Mouse (Mus musculus) brain, embryonic 14.5 days (tissue): Measurements from ENCODE around the gene Bmper. TPM values are rescaled to one million over a fixed set of nuclear protein-coding genes. Genes with fewer than 3 reads are reported as not detected.
A peak's percentile ranks its signal among the peaks of the same experiment; 100 is the strongest.

Experiments
- DNase-seq: peaks from one replicate; pipeline ENCODE4 v3.0.0-alpha.2; 2011; ENCODE audit warnings: low read depth
- CTCF ChIP-seq: fragments of 200-500 bp; IDR thresholded peaks from 2 replicates; pipeline ENCODE4 v1.5.1; 2012; ENCODE audit warnings: inconsistent platforms, mild to moderate bottlenecking, moderate library complexity, borderline replicate concordance; ENCODE audit not compliant: insufficient read depth, insufficient read length; ENCODE audit errors: extremely low read depth
- POLR2A ChIP-seq: fragments of 200-500 bp; IDR thresholded peaks from 2 replicates; pipeline ENCODE4 v1.6.1; 2012; ENCODE audit warnings: mild to moderate bottlenecking, inconsistent platforms, borderline replicate concordance; ENCODE audit not compliant: poor library complexity, insufficient read depth, insufficient read length, severe bottlenecking; ENCODE audit errors: extremely low read depth
- polyA plus RNA-seq: library from polyadenylated mRNA; depleted of rRNA; stranded (reverse); fragments of >200 nt; gene quantifications from 2 replicates; pipeline ENCODE4 v1.2.3, GENCODE M21; 2012

The Bmper gene
- polyA plus RNA-seq, 1 experiment: 5.4 TPM

- TF ChIP-seq POLR2A: no peak
- no peak for TF ChIP-seq CTCF
- DNase-seq: peak; percentile 93
These were observed 264.0 kb downstream of the Bmper start for GRCm38 (mm10) chr9:23486725-23487378.

- TF ChIP-seq CTCF: no peak
- TF ChIP-seq POLR2A: no peak
- no peak for DNase-seq
These were observed 265.4 kb downstream of the Bmper start for GRCm38 (mm10) chr9:23488265-23488664.

- TF ChIP-seq CTCF: no peak
- no peak for TF ChIP-seq POLR2A
- DNase-seq: peak; percentile 32
These were observed 272.5 kb downstream of the Bmper start for GRCm38 (mm10) chr9:23495400-23495799.

- peak; percentile 94 for DNase-seq
These were observed 274.8 kb downstream of the Bmper start for GRCm38 (mm10) chr9:23497626-23498025.

GRCm38 (mm10) chr9:23533870-23534269 lies 311.0 kb downstream of the Bmper start:
- TF ChIP-seq CTCF (peak; percentile 15; the same call in 1 of the 2 replicates), POLR2A (no peak)
- DNase-seq: no peak

More at GRCm38 (mm10) chr9:23497626-23498025, 274.8 kb downstream of the Bmper start:
- TF ChIP-seq POLR2A: no peak
- TF ChIP-seq CTCF: no peak
